Mouse (Mus musculus) spleen, postnatal 0 days (tissue): Measurements from ENCODE around the gene Ifi35. TPM values are rescaled to one million over a fixed set of nuclear protein-coding genes. Genes with fewer than 3 reads are reported as not detected.

Experiments used
- polyA plus RNA-seq: library from polyadenylated mRNA; unstranded; fragments of >200 nt; fragmentation: Nextera tagmentation; extraction: Ambion mirVana; gene quantifications from 2 replicates; pipeline ENCODE4 v1.2.1, GENCODE M21; 2015

Ifi35 gene
- 42.2 and 52.3 TPM in 2 replicates for polyA plus RNA-seq

GRCm38 (mm10) chr11:101448274-101448746 lies at the start of gene Ifi35:
Gene Ifi35 (plus strand): TSS chr11:101448407.

DNA sequence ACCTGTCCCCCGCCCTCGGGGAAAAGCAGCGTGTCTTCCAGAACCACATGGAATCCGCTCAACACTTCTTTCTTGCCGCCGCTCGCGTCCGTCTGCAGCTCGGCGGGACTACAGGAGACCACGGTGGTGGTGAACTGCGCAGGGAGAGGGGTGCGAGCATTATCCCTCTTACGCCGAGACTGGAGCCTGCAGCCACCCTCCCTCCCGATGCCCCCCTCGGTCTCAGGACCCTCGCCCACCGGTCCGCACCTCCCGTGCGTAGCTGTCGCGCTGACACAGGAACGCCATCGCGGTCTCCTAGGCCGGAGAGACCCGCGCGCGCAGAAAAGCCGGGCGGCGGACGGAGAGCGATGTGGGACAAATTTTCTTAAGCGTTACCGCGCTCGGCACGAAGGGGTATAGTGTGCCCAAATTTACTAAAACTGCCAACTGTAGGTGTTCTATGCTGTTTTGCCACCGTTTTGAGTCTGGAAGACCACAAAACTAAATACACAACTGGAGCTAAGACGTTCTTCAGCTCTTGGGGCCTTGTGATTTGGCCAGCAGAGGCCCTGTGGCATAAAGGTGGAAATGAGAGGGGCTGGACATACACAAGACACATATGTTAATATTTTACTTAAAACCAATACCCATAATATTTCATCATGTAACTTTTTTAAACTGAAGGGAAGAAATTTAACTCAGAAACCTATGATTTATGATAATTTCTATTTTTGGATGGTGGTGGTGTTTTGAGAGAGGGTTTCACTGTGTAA lies 30.9 kb upstream of the Ifi35 start, which contains the start of gene Aarsd1:
Gene Aarsd1 (minus strand): TSS at position 515 of the 755 bp plus-strand sequence.

GRCm38 (mm10) chr11:101424105-101424851 lies 23.9 kb upstream of the Ifi35 start, which contains the start of gene Gm27029:
Gene Gm27029 (minus strand): TSS chr11:101424796.

GRCm38 (mm10) chr11:101424925-101425813 lies 23.0 kb upstream of the Ifi35 start, which contains the start of the genes Rundc1 and Ptges3l:
Gene Rundc1 (plus strand): TSS chr11:101425085.
Gene Ptges3l (minus strand): TSS chr11:101425333.

GRCm38 (mm10) chr11:101442127-101442693 lies 6.0 kb upstream of the Ifi35 start, which contains the start of gene Rpl27:
Gene Rpl27 (plus strand): TSS chr11:101442298.

GRCm38 (mm10) chr11:101464211-101465100 lies 16.2 kb downstream of the Ifi35 start, which contains the start of gene Rnd2:
Gene Rnd2 (plus strand): TSS chr11:101464999.

DNA sequence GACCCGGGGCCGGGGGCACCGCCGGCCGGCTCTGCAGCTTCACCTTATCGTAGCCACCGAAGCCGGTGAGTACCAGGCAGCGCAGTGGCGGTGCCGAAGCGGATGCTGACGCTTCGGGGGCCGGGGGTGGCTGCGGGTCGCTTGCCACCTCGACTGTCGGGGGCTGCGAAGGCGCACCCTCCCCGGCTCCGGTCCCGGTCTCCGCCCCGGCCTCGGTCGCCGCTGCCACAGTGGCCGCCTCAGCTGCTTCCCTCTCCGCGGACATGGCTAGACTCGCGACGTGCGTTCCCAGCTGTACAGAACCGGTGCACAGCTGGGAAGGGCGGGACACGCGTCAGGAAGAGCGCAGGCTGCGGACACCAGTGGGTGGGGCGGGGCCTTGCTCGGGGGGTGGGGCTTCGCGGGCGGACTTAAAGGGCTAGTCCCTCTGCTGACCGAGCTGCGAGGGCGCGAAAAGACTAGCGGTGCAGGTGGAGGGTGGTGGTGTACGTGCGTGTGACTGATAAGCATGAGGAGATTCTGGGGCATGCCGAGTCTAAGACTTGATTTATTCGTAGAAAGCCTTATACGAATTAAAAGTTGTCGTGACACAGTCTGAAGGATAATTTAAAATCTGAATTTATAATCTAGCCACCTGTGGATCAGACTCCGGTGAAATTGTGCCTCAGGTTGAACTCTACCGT lies 17.8 kb downstream of the Ifi35 start, which contains the start of gene Vat1:
Gene Vat1 (minus strand): TSS at position 362 of the 683 bp plus-strand sequence.

Other genes starting within 250 kb of the Ifi35 start
- 9.0 and 10.7 TPM in 2 replicates for gene Ezh1, start 221.9 kb upstream of the Ifi35 start, polyA plus RNA-seq
- 77.1 and 98.8 TPM in 2 replicates for gene Ramp2, start 202.4 kb upstream of the Ifi35 start, polyA plus RNA-seq
- gene Vps25, start 194.7 kb upstream of the Ifi35 start, polyA plus RNA-seq: 92.3 and 92.9 TPM in 2 replicates
- gene Wnk4, start 187.8 kb upstream of the Ifi35 start, polyA plus RNA-seq: 4.0 and 5.7 TPM in 2 replicates
- gene Cntd1, start 169.4 kb upstream of the Ifi35 start, polyA plus RNA-seq: 0.61 and 0.88 TPM in 2 replicates
- 103 and 105 TPM in 2 replicates for gene Coa3, start 169.3 kb upstream of the Ifi35 start, polyA plus RNA-seq
- 104 and 112 TPM in 2 replicates for gene Becn1, start 146.1 kb upstream of the Ifi35 start, polyA plus RNA-seq
- gene Psme3, start 132.2 kb upstream of the Ifi35 start, polyA plus RNA-seq: 134 and 137 TPM in 2 replicates
- gene Aoc2, start 123.3 kb upstream of the Ifi35 start, polyA plus RNA-seq: 1.8 and 2.0 TPM in 2 replicates
- 0.78 and 0.86 TPM in 2 replicates for gene Aoc3, start 117.8 kb upstream of the Ifi35 start, polyA plus RNA-seq
- 0.06 TPM in 1 of 2 replicates, not detected in the other for gene G6pc, start 80.8 kb upstream of the Ifi35 start, polyA plus RNA-seq
- gene Aarsd1, start 30.8 kb upstream of the Ifi35 start, polyA plus RNA-seq: 43.7 and 47.7 TPM in 2 replicates
- 2.0 and 2.8 TPM in 2 replicates for gene Gm27029, start 23.6 kb upstream of the Ifi35 start, polyA plus RNA-seq
- 6.6 and 7.2 TPM in 2 replicates for gene Rundc1, start 23.3 kb upstream of the Ifi35 start, polyA plus RNA-seq
- gene Ptges3l, start 23.1 kb upstream of the Ifi35 start, polyA plus RNA-seq: 2.0 and 2.4 TPM in 2 replicates
- 369 and 411 TPM in 2 replicates for gene Rpl27, start 6.1 kb upstream of the Ifi35 start, polyA plus RNA-seq
- gene Rnd2, start 16.6 kb downstream of the Ifi35 start, polyA plus RNA-seq: 3.2 and 5.3 TPM in 2 replicates
- 21.8 and 28.0 TPM in 2 replicates for gene Vat1, start 17.8 kb downstream of the Ifi35 start, polyA plus RNA-seq
- gene Brca1, start 103.5 kb downstream of the Ifi35 start, polyA plus RNA-seq: 11.9 and 16.4 TPM in 2 replicates
- gene Nbr1, start 103.7 kb downstream of the Ifi35 start, polyA plus RNA-seq: 29.5 and 31.5 TPM in 2 replicates
- gene Tmem106a, start 133.8 kb downstream of the Ifi35 start, polyA plus RNA-seq: 5.6 and 7.6 TPM in 2 replicates
- gene Gm11634, start 150.8 kb downstream of the Ifi35 start, polyA plus RNA-seq: 0.23 TPM in 1 of 2 replicates, not detected in the other
- gene Rdm1, start 178.8 kb downstream of the Ifi35 start, polyA plus RNA-seq: 14.6 and 19.7 TPM in 2 replicates
- gene Arl4d, start 217.1 kb downstream of the Ifi35 start, polyA plus RNA-seq: 3.3 and 3.7 TPM in 2 replicates